Mouse (Mus musculus): ENCODE results near the gene Dffa. TPM values are rescaled to one million over a fixed set of nuclear protein-coding genes. Genes with fewer than 3 reads are reported as not detected.

The Dffa gene
- total and polyA plus RNA-seq, 3 experiments, result 23.4 to 44.8 (median 26.8) TPM

GRCm38 (mm10) chr4:149062406-149063318 is 41.3 kb upstream of the Dffa start:
- peak; percentile 33 for DNase-seq (ENCODE audit: extremely low read depth)
- H3K27me3 ChIP-seq (replicated peaks), result no peaks in the 10 kb centered on the region
- no peak overlapping the region for H3K9ac ChIP-seq (ENCODE audit: insufficient read depth, low read depth)
- in situ Hi-C loops (cut with MboI; ENCODE audit: low pct_ligation_motif_present, low pct_unique_long_range_greater_than_20kb, low sequenced_read_pairs) (loop anchor here (10.0 kb wide), 3 partner anchors 148 to 358 kb away; no protein-coding TSS in a partner anchor), dilution Hi-C loops (cut with MboI; ENCODE audit: extremely low pct_ligation_motif_present, extremely low pct_unique_long_range_greater_than_20kb, low sequenced_read_pairs) (no loop called here)
- TF ChIP-seq TCF12 (IDR thresholded peaks at IDR 0.05; ENCODE audit: low read depth, low read length) (no peak), ETS1 (conservative IDR thresholded peaks at IDR 0.05; ENCODE audit: low read depth, low read length) (peak; percentile 37; the same call in 1 of the 2 replicates)
- H3K4me2 ChIP-seq (ENCODE audit: insufficient read depth, low read depth, poor library complexity, severe bottlenecking), result no peak overlapping the region
- H3K4me1 ChIP-seq (ENCODE audit: control insufficient read depth in 1 of 2, insufficient read depth in 2 of 2), result peaks cover 0 to 43% of the 10 kb centered on the region in 2 experiments; a peak in 3 of 4 replicates
- no peak overlapping the region for H3K4me3 ChIP-seq (replicated peaks in 1 of 3; ENCODE audit: low read depth in 2 of 3, low read length in 2 of 3, poor library complexity in 1 of 3)
- H3K36me3 ChIP-seq (replicated peaks in 1 of 2; ENCODE audit: control insufficient read depth in 1 of 2, insufficient read depth in 1 of 2, low read length in 1 of 2), result peaks cover 4 to 86% of the 10 kb centered on the region in 2 experiments
- H3K79me2 ChIP-seq (replicated peaks; ENCODE audit: control insufficient read depth, extremely low read depth, insufficient read depth, poor library complexity, severe bottlenecking), result peaks cover 4% of the 10 kb centered on the region; the same call in 1 of the 2 replicates
- H3K9me3 ChIP-seq (replicated peaks; ENCODE audit: low read length), result no peaks in the 10 kb centered on the region
- H3K27ac ChIP-seq (ENCODE audit: insufficient read depth, low read depth), result no peak overlapping the region

- in situ Hi-C loops (cut with MboI; ENCODE audit: low pct_ligation_motif_present, low pct_unique_long_range_greater_than_20kb, low sequenced_read_pairs), result loop anchor here (10.0 kb wide), 3 partner anchors 149 to 359 kb away; no protein-coding TSS in a partner anchor
- H3K4me2 ChIP-seq (ENCODE audit: insufficient read depth, low read depth, poor library complexity, severe bottlenecking), result no peak overlapping the region
These were observed 39.7 kb upstream of the Dffa start for GRCm38 (mm10) chr4:149064061-149064854.

GRCm38 (mm10) chr4:149066672-149067551 is 37.0 kb upstream of the Dffa start:
- H3K27me3 ChIP-seq (replicated peaks), result no peaks in the 10 kb centered on the region
- in situ Hi-C loops (cut with MboI; ENCODE audit: low pct_ligation_motif_present, low pct_unique_long_range_greater_than_20kb, low sequenced_read_pairs) (loop anchor here (10.0 kb wide), 3 partner anchors 152 to 362 kb away; no protein-coding TSS in a partner anchor), dilution Hi-C loops (cut with MboI; ENCODE audit: extremely low pct_ligation_motif_present, extremely low pct_unique_long_range_greater_than_20kb, low sequenced_read_pairs) (no loop called here)
- H3K36me3 ChIP-seq (replicated peaks in 1 of 2; ENCODE audit: control insufficient read depth in 1 of 2, insufficient read depth in 1 of 2, low read length in 1 of 2), result peaks cover 8 to 95% of the 10 kb centered on the region in 2 experiments
- H3K9ac ChIP-seq (ENCODE audit: insufficient read depth, low read depth), result no peak overlapping the region
- H3K9me3 ChIP-seq (replicated peaks; ENCODE audit: low read length), result no peaks in the 10 kb centered on the region
- no peak overlapping the region for H3K4me3 ChIP-seq (replicated peaks in 1 of 3; ENCODE audit: low read depth in 2 of 3, low read length in 2 of 3, poor library complexity in 1 of 3)
- TF ChIP-seq GABPA (IDR thresholded peaks at IDR 0.05; ENCODE audit: insufficient replicate concordance, low read depth, low read length), result no peak
- peak; percentile 19; the same call in 1 of the 2 replicates for TF ChIP-seq SMC3 (IDR thresholded peaks at IDR 0.05; ENCODE audit: low read depth, low read length)
- peak; percentile 49 for TF ChIP-seq RAD21 (IDR thresholded peaks at IDR 0.05; ENCODE audit: low read depth, low read length)
- TF ChIP-seq USF2 (conservative IDR thresholded peaks at IDR 0.05; ENCODE audit: low read depth, low read length), result no peak
- TF ChIP-seq TCF12 (IDR thresholded peaks at IDR 0.05; ENCODE audit: low read depth, low read length), result no peak
- peak in 1 of 2 experiments; percentile 58; a peak in 2 of 4 replicates for TF ChIP-seq CTCF (conservative IDR thresholded peaks at IDR 0.05 in 1 of 2, IDR thresholded peaks at IDR 0.05 in 1 of 2; ENCODE audit: low read depth in 2 of 2, low read length in 2 of 2)
- TF ChIP-seq HCFC1 (IDR thresholded peaks at IDR 0.05; ENCODE audit: low read depth, low read length), result no peak
- no peak for TF ChIP-seq USF1 (IDR thresholded peaks at IDR 0.05; ENCODE audit: low read depth, low read length)
- no peak for TF ChIP-seq TBP (conservative IDR thresholded peaks at IDR 0.05; ENCODE audit: low read depth, low read length)
- no peak overlapping the region for H3K27ac ChIP-seq (ENCODE audit: insufficient read depth, low read depth)
- no peak overlapping the region for H3K4me2 ChIP-seq (ENCODE audit: insufficient read depth, low read depth, poor library complexity, severe bottlenecking)
- peaks cover 0 to 27% of the 10 kb centered on the region in 2 experiments; a peak in 3 of 4 replicates for H3K4me1 ChIP-seq (ENCODE audit: control insufficient read depth in 1 of 2, insufficient read depth in 2 of 2)
- H3K79me2 ChIP-seq (replicated peaks; ENCODE audit: control insufficient read depth, extremely low read depth, insufficient read depth, poor library complexity, severe bottlenecking), result peaks cover 4% of the 10 kb centered on the region; the same call in 1 of the 2 replicates
- DNase-seq (ENCODE audit: extremely low read depth), result no peak

More at GRCm38 (mm10) chr4:149064061-149064854, 39.7 kb upstream of the Dffa start:
- H3K4me3 ChIP-seq (replicated peaks in 1 of 3; ENCODE audit: low read depth in 2 of 3, low read length in 2 of 3, poor library complexity in 1 of 3), result no peak overlapping the region
- H3K79me2 ChIP-seq (replicated peaks; ENCODE audit: control insufficient read depth, extremely low read depth, insufficient read depth, poor library complexity, severe bottlenecking), result peaks cover 4% of the 10 kb centered on the region; the same call in 1 of the 2 replicates
- dilution Hi-C loops (cut with MboI; ENCODE audit: extremely low pct_ligation_motif_present, extremely low pct_unique_long_range_greater_than_20kb, low sequenced_read_pairs), result no loop called here
- no peak for TF ChIP-seq MAZ (IDR thresholded peaks at IDR 0.05; ENCODE audit: low read depth, low read length)
- no peak for TF ChIP-seq USF1 (IDR thresholded peaks at IDR 0.05; ENCODE audit: low read depth, low read length)
- TF ChIP-seq JUN (IDR thresholded peaks at IDR 0.05; ENCODE audit: insufficient read depth, low read depth, low read length), result no peak
- no peak for DNase-seq (ENCODE audit: extremely low read depth)
- no peak overlapping the region for H3K9ac ChIP-seq (ENCODE audit: insufficient read depth, low read depth)
- peaks cover 7 to 85% of the 10 kb centered on the region in 2 experiments for H3K36me3 ChIP-seq (replicated peaks in 1 of 2; ENCODE audit: control insufficient read depth in 1 of 2, insufficient read depth in 1 of 2, low read length in 1 of 2)
- no peak overlapping the region for H3K27ac ChIP-seq (ENCODE audit: insufficient read depth, low read depth)
- H3K4me1 ChIP-seq (ENCODE audit: control insufficient read depth in 1 of 2, insufficient read depth in 2 of 2), result peaks cover 0 to 43% of the 10 kb centered on the region in 2 experiments; a peak in 3 of 4 replicates
- no peaks in the 10 kb centered on the region for H3K27me3 ChIP-seq (replicated peaks)
- no peaks in the 10 kb centered on the region for H3K9me3 ChIP-seq (replicated peaks; ENCODE audit: low read length)

All from CH12.LX (cell line).